Mouse (Mus musculus) G1E (cell line): ENCODE measurements around the gene Fgfr2. TPM values are rescaled to one million over a fixed set of nuclear protein-coding genes. Genes with fewer than 3 reads are reported as not detected.

Source experiments
- ATAC-seq: 2 replicates; pipeline ENCODE4 v1.8.0; 2016; ENCODE audit warnings: mild to moderate bottlenecking; ENCODE audit not compliant: insufficient number of reproducible peaks, poor library complexity, low FRiP score, severe bottlenecking; ENCODE audit errors: extremely low read depth
- DNase-seq: peaks from one replicate; pipeline ENCODE4 v3.0.0; 2012; ENCODE audit warnings: low spot score
- H3K27me3 ChIP-seq: 2 replicates; pipeline ENCODE4 v1.6.1; 2012; ENCODE audit warnings: mild to moderate bottlenecking, low read length, inconsistent platforms; ENCODE audit not compliant: insufficient read depth
- H3K36me3 ChIP-seq: replicated peaks from 2 replicates; pipeline ENCODE3; 2012; ENCODE audit warnings: mild to moderate bottlenecking, inconsistent platforms
- H3K4me1 ChIP-seq: 2 replicates; pipeline ENCODE4 v1.6.1; 2012; ENCODE audit warnings: low read depth, low read length, inconsistent platforms, mixed read lengths; ENCODE audit not compliant: insufficient read depth
- H3K4me3 ChIP-seq: 2 replicates; pipeline ENCODE4 v1.5.1; 2012; ENCODE audit warnings: low read depth, mild to moderate bottlenecking, inconsistent platforms, low read length, moderate library complexity, mixed read lengths
- H3K9me3 ChIP-seq: replicated peaks from 2 replicates; pipeline ENCODE4 v1.6.1; 2012; ENCODE audit warnings: inconsistent platforms
- CTCF ChIP-seq: IDR thresholded peaks from 2 replicates; pipeline ENCODE4 v1.5.1; 2012; ENCODE audit warnings: low read depth, low read length, inconsistent platforms, mixed read lengths
- GATA1 ChIP-seq: IDR thresholded peaks from 2 replicates; pipeline ENCODE4 v1.6.1; 2012; ENCODE audit warnings: borderline replicate concordance, low read length, inconsistent platforms, mixed read lengths
- GATA2 ChIP-seq: IDR thresholded peaks from 2 replicates; pipeline ENCODE4 v1.6.1; 2012; ENCODE audit warnings: low read depth, low read length, inconsistent platforms, borderline replicate concordance
- POLR2AphosphoS5 ChIP-seq: IDR thresholded peaks from 2 replicates; pipeline ENCODE4 v1.6.1; 2012; ENCODE audit warnings: low read depth, low read length, inconsistent platforms; ENCODE audit not compliant: insufficient replicate concordance
- TAL1 ChIP-seq: conservative IDR thresholded peaks from 2 replicates; pipeline ENCODE4 v1.6.1; 2012; ENCODE audit warnings: low read depth, low read length, inconsistent platforms, mixed read lengths
- polyA plus RNA-seq: library from polyadenylated mRNA; stranded (reverse); fragments of >175 nt; gene quantifications from 2 replicates; pipeline ENCODE4 v1.2.3, GENCODE M21; 2012
- total RNA-seq, 2 experiments: library from RNA; stranded (forward) in 1 of 2; stranded (reverse) in 1 of 2; fragments of 200-1000 nt in 1 of 2; fragments of >200 nt in 1 of 2; fragmentation: Nextera tagmentation in 1 of 2; gene quantifications; 2 replicates each; pipeline ENCODE4 v1.2.3; 2014 to 2017

Fgfr2 gene
- total and polyA plus RNA-seq, 3 experiments = 0.22 TPM; not detected in 2

- H3K4me3 ChIP-seq = no peak overlapping the region
- no peaks in the 10 kb centered on the region for H3K4me1 ChIP-seq
- no peaks in the 10 kb centered on the region for H3K36me3 ChIP-seq
- TF ChIP-seq GATA2 = no peak
- H3K9me3 ChIP-seq = 0 out of 2 replicates have a peak, but pooled peaks cover 5% of the 10 kb centered on the region
- DNase-seq (no peak), ATAC-seq (no peak)
- no peaks in the 10 kb centered on the region for H3K27me3 ChIP-seq
Measured at GRCm38 (mm10) chr7:132497142-132497541, 626.0 kb downstream of the Fgfr2 start.

DNA sequence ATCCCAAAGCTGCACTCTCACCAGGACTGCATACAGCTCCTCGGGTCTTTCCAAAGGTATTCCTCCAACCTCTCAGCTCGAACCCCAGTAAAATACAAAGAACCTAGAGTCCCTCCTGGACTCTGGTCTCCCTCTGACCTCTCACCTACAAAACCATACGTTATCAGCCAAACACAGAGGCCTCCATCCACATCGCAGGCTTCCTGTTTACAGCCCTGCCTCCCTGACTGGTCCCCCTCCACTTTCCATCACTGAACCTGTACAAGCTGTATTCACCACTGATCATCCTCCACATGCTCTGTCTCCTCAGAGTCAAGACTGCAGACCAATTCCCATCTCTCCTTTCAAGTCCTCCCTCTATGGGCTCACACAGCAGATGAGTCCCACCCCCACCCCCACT lies 628.9 kb downstream of the Fgfr2 start:
- Histone ChIP-seq H3K4me1 (no peaks in the 10 kb centered on the region), H3K36me3 (no peaks in the 10 kb centered on the region), H3K27me3 (no peaks in the 10 kb centered on the region), H3K9me3 (peaks cover 9% of the 10 kb centered on the region; the same call in 1 of the 2 replicates), H3K4me3 (no peak overlapping the region)
- DNase-seq (no peak), ATAC-seq (no peak)
- no peak for TF ChIP-seq CTCF
- no peak for TF ChIP-seq GATA1
- TF ChIP-seq TAL1 = no peak
- no peak for TF ChIP-seq GATA2
- no peak for TF ChIP-seq POLR2AphosphoS5

GRCm38 (mm10) chr7:132493632-132494031 lies 629.5 kb downstream of the Fgfr2 start:
- Histone ChIP-seq H3K36me3 (no peaks in the 10 kb centered on the region), H3K27me3 (no peaks in the 10 kb centered on the region), H3K4me1 (no peaks in the 10 kb centered on the region), H3K4me3 (no peak overlapping the region), H3K9me3 (peaks cover 12% of the 10 kb centered on the region)
- no peak for TF ChIP-seq GATA2
- TF ChIP-seq GATA1 = no peak
- TF ChIP-seq CTCF = no peak
- TF ChIP-seq POLR2AphosphoS5 = no peak
- no peak for TF ChIP-seq TAL1
- ATAC-seq (no peak; the same call in 1 of the 2 replicates), DNase-seq (no peak)

- Histone ChIP-seq H3K36me3 (no peaks in the 10 kb centered on the region), H3K4me1 (no peaks in the 10 kb centered on the region), H3K4me3 (no peak overlapping the region), H3K9me3 (peaks cover 12% of the 10 kb centered on the region), H3K27me3 (no peaks in the 10 kb centered on the region)
- ATAC-seq (no peak), DNase-seq (no peak)
- no peak for TF ChIP-seq TAL1
- TF ChIP-seq GATA1 = no peak
- TF ChIP-seq GATA2 = no peak
- no peak for TF ChIP-seq POLR2AphosphoS5
Measured at GRCm38 (mm10) chr7:132491902-132492301, 631.2 kb downstream of the Fgfr2 start.

- Histone ChIP-seq H3K36me3 (no peaks in the 10 kb centered on the region), H3K4me1 (no peaks in the 10 kb centered on the region), H3K27me3 (no peaks in the 10 kb centered on the region), H3K9me3 (peaks cover 18% of the 10 kb centered on the region), H3K4me3 (no peak overlapping the region)
- ATAC-seq = no peak
- no peak for TF ChIP-seq POLR2AphosphoS5
- DNase-seq = no peak
Measured at GRCm38 (mm10) chr7:132487361-132487760, 635.8 kb downstream of the Fgfr2 start.

- no peak for ATAC-seq
- Histone ChIP-seq H3K36me3 (no peaks in the 10 kb centered on the region), H3K4me1 (no peaks in the 10 kb centered on the region), H3K9me3 (peaks cover 20% of the 10 kb centered on the region), H3K27me3 (no peaks in the 10 kb centered on the region), H3K4me3 (no peak overlapping the region)
- TF ChIP-seq CTCF = no peak
- no peak for TF ChIP-seq GATA1
- TF ChIP-seq POLR2AphosphoS5 = no peak
- TF ChIP-seq TAL1 = no peak
- TF ChIP-seq GATA2 = no peak
- no peak for DNase-seq
Measured at GRCm38 (mm10) chr7:132486403-132487178, 636.6 kb downstream of the Fgfr2 start.
